Mouse (Mus musculus): ENCODE results near the gene Clec2l. TPM values are rescaled to one million over a fixed set of nuclear protein-coding genes. Genes with fewer than 3 reads are reported as not detected.

Gene Clec2l
- total RNA-seq, 2 experiments from 2014 or later: 113 to 119 TPM

DNA sequence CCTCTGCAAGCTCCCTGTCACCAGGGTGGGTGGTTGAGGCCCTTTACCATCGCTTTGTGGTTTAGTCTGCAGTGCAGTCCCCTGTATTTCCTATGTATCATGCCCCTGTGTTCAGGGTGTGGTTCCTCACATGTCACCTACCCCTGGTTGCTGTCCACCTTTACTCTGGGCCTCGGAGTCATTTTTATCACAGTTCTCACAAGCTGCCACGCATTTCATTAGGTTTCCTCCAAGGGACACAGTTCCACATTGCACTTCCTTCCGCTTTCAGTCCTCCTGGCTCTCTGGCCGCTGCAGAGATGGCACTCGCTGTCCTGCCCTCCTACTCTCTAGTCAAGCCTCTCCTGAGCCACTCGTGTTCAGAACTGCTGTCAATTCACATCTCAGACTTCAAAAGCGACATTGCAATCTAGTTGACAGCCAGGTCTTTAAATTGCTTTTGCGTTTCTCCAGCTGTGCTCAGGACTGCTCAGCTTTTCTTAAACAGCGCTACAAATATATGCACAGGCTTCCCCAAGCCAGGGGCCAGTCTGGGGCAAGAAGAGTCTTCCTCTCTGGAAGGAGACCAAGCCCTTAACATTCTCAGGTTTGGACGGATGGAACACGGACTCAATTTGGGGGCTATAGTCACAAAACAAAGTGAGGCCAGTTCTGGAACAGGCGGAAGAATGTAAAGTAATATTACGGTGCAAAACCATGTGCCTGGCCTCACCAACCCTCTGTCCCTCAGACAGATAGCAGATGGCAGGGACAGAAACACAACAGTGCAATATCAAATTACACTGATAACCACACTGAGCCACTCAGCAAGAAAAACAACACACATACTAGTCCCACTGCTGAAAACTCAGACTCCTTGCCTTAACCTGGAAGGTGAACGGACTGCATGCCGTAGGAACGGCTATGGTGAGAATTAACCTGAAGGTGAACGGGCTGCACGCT lies 51.4 kb downstream of the Clec2l start:
- DNase-seq (ENCODE audit: low spot score in 2 of 2): no peak

DNA sequence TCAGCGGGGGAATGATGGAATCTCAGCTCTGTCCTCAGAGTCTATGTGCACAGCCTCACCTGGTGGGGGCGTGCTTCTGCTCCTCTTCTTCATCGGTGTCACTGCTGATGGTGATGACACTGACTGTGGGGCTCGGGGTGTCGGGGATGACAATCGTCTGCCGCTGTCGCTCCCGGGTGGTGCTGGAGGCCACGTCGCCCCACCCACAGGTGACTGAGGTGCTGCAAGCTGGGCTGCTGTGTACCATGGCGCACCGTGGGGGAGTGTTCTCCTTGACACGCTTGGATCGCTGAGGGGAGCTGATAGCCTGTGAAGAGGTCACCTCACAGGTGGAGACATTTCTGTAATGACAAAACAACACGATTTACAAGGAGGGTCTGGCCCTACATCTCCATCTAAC lies 53.0 kb downstream of the Clec2l start:
- DNase-seq (ENCODE audit: low spot score in 2 of 2): no peak

DNA sequence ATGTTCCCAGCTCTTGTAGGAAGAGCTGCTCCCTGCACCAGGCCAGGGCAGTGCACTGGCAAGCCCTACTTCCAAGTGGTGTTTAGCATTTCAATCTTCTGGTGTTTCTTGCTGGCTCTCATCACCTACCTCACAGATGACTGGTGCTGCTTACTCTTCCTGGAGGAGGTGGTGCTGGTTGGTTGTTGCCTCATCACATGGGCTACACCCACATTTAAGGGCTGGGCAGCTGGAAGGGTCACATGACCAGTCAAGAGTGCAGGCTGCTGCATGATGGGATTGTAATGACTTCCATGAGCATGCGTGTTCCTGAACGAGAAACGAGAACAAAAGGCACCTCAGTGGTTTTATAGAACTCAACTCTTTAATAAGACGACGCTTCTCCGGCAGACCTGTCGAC lies 55.8 kb downstream of the Clec2l start:
- no peak for DNase-seq (ENCODE audit: low spot score in 2 of 2)

DNA sequence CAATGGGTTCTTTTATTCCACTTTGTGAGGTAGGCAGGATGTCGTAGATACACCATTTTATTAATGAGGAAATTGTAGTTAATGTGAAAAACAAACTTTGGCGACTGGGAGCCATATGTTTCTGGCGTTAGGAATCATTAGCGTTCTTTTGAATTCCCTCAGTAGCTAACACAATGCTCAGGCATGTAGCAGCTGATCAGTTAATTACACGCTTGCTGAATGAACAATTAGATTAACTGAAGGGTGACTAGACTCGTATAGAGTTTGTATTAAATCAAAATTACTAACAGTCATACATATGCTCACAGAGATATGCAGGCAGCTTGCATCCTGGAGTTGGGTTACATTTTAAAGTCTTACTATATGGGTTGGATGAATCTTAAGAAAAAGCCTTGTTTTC lies 56.4 kb downstream of the Clec2l start:
- DNase-seq (ENCODE audit: low spot score in 2 of 2): no peak

DNA sequence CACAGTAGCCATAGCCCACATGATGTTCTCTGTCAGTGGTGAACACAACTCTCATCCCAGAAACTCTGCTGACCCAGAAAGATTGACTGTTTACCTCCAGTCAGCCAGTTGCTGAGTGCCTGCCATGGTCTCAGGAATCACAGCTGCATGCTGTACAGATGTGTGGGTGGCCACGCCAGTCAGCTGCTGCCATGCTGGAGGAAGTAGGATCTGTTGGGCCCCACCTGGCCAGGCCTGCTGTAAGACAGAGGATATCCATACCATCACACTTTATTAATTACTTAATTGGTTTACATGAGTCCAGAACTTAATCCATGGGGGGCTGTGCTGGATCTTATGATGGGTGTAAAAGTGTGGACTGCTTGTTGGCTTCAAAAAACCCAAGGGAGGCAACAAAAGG lies 58.5 kb downstream of the Clec2l start:
- no peak for DNase-seq (ENCODE audit: low spot score in 2 of 2)

DNA sequence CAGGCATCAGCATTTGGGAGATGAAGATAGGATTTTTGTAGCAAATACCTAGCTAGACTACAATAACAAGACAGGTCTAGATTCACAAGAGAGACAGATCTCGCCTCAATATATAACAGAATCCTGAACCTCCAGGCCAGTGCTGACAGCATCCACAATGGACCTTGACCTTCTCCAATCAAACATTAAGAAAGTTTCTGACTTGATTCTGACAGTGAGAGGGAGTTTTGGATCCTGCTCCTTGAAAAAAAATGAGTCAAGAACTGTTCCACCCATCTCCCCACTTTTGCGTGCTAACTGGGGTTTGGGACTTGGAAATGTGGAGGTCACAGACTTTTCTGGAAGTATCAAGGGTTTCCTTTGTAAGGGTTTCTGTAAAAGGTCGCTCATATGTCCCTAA lies 62.6 kb downstream of the Clec2l start:
- no peak for DNase-seq (ENCODE audit: low spot score in 2 of 2)

Other genes with a start within 250 kb of the Clec2l start
- gene Ubn2, start 229.1 kb upstream of the Clec2l start, total RNA-seq (2021): 10 to 100 TPM; 38.3 to 44.0 TPM
- gene Fmc1, start 129.6 kb upstream of the Clec2l start, total RNA-seq (2021): 10 to 100 TPM; 49.8 to 57.9 TPM
- 100 to 1,000 TPM; 176 to 197 TPM for gene Luc7l2, start 111.7 kb upstream of the Clec2l start, total RNA-seq (2021)
- 1 to 10 TPM; 1.0 to 1.1 TPM for gene Klrg2, start 25.8 kb upstream of the Clec2l start, total RNA-seq (2021)
- 1 to 10 TPM; 2.0 to 3.6 TPM for gene Tbxas1, start 212.3 kb downstream of the Clec2l start, total RNA-seq (2021)
- 10 to 100 TPM; 51.0 to 54.3 TPM for gene Hipk2, start 213.1 kb downstream of the Clec2l start, total RNA-seq (2021)

Measured in layer of hippocampus, postnatal 10 days (tissue).